Mouse (Mus musculus): ENCODE measurements around the gene Sp6.

GRCm38 (mm10) chr11:96974813-96975212 is 38.4 kb upstream of the Sp6 start:
- TF ChIP-seq TCF12 (IDR thresholded peaks at IDR 0.05; ENCODE audit: insufficient read depth, poor library complexity, severe bottlenecking) (no peak), POLR2A (IDR thresholded peaks at IDR 0.05; ENCODE audit: insufficient read length, low read depth) (no peak), E2F4 (IDR thresholded peaks at IDR 0.05; ENCODE audit: insufficient read depth) (no peak), MYOD1 (IDR thresholded peaks at IDR 0.05; ENCODE audit: control insufficient read depth in 1 of 3, insufficient read length in 2 of 3, low read depth in 2 of 3) (no peak), POLR2AphosphoS2 (IDR thresholded peaks at IDR 0.05; ENCODE audit: insufficient read length, low read depth) (no peak), REST (IDR thresholded peaks at IDR 0.05; ENCODE audit: insufficient read depth, insufficient read length) (no peak), USF1 (IDR thresholded peaks at IDR 0.05; ENCODE audit: low read depth) (no peak), MAX (IDR thresholded peaks at IDR 0.05; ENCODE audit: low read depth) (no peak), MYOG (IDR thresholded peaks at IDR 0.05; ENCODE audit: control insufficient read depth in 1 of 3, insufficient read depth in 1 of 3, insufficient read length in 2 of 3, low read depth in 2 of 3) (no peak)
